Mouse (Mus musculus): ENCODE measurements around the gene Csmd2.
A peak's percentile ranks its signal among the peaks of the same experiment; 100 is the strongest.
"Not testable (repeated sequence)": the region's sequence is repeated elsewhere in the genome, so short reads cannot be mapped to it uniquely, and the experiment has no call there.

Gene Csmd2

GRCm38 (mm10) chr4:128489521-128490100, 502.0 kb downstream of the Csmd2 start:
- no peak for DNase-seq (ENCODE audit: low spot score in 2 of 2)

- DNase-seq (ENCODE audit: low spot score in 2 of 2), result no peak
Observed at GRCm38 (mm10) chr4:128492055-128492454, 504.4 kb downstream of the Csmd2 start.

- no peak for DNase-seq (ENCODE audit: low spot score in 2 of 2)
Observed at GRCm38 (mm10) chr4:128499980-128500379, 512.3 kb downstream of the Csmd2 start.

GRCm38 (mm10) chr4:128506878-128507277, 519.2 kb downstream of the Csmd2 start:
- no peak for DNase-seq (ENCODE audit: low spot score in 2 of 2)

GRCm38 (mm10) chr4:128509885-128510284, 522.2 kb downstream of the Csmd2 start:
- DNase-seq (ENCODE audit: low spot score in 2 of 2), result no peak

- no peak for DNase-seq (ENCODE audit: low spot score in 2 of 2)
Observed at GRCm38 (mm10) chr4:128514496-128514895, 526.8 kb downstream of the Csmd2 start.

- DNase-seq (ENCODE audit: low spot score in 2 of 2), result no peak
Observed at GRCm38 (mm10) chr4:128521276-128521675, 533.6 kb downstream of the Csmd2 start.

GRCm38 (mm10) chr4:128543378-128543777, 555.7 kb downstream of the Csmd2 start:
- DNase-seq (ENCODE audit: low spot score in 2 of 2), result no peak

GRCm38 (mm10) chr4:128543956-128544486, 556.4 kb downstream of the Csmd2 start:
- DNase-seq (ENCODE audit: low spot score in 2 of 2), result not testable (repeated sequence)

- DNase-seq (ENCODE audit: low spot score in 2 of 2), result no peak
Observed at GRCm38 (mm10) chr4:128550756-128551155, 563.1 kb downstream of the Csmd2 start.

GRCm38 (mm10) chr4:128554198-128554597, 566.5 kb downstream of the Csmd2 start:
- DNase-seq (ENCODE audit: low spot score in 2 of 2), result no peak

GRCm38 (mm10) chr4:128560327-128560726, 572.7 kb downstream of the Csmd2 start:
- no peak for DNase-seq (ENCODE audit: low spot score in 2 of 2)

- DNase-seq (ENCODE audit: low spot score in 2 of 2), result no peak
Observed at GRCm38 (mm10) chr4:128575811-128576210, 588.2 kb downstream of the Csmd2 start.

GRCm38 (mm10) chr4:128579182-128579581, 591.5 kb downstream of the Csmd2 start:
- no peak for DNase-seq (ENCODE audit: low spot score in 2 of 2)

- no peak for DNase-seq (ENCODE audit: low spot score in 2 of 2)
Observed at GRCm38 (mm10) chr4:128593286-128593685, 605.6 kb downstream of the Csmd2 start.

- DNase-seq (ENCODE audit: low spot score in 2 of 2), result no peak
Observed at GRCm38 (mm10) chr4:128594062-128594461, 606.4 kb downstream of the Csmd2 start.

- DNase-seq (ENCODE audit: low spot score in 2 of 2), result no peak
Observed at GRCm38 (mm10) chr4:128597801-128598560, 610.3 kb downstream of the Csmd2 start.

GRCm38 (mm10) chr4:128606586-128606985, 618.9 kb downstream of the Csmd2 start:
- no peak for DNase-seq (ENCODE audit: low spot score in 2 of 2)

- DNase-seq (ENCODE audit: low spot score in 2 of 2), result peak in 1 of 2 experiments; percentile 11
Observed at GRCm38 (mm10) chr4:128607661-128608060, 620.0 kb downstream of the Csmd2 start.

- DNase-seq (ENCODE audit: low spot score in 2 of 2), result no peak
Observed at GRCm38 (mm10) chr4:128609276-128609924, 621.7 kb downstream of the Csmd2 start.

- DNase-seq (ENCODE audit: low spot score in 2 of 2), result peak; percentile 95 to 98
Observed at GRCm38 (mm10) chr4:128609925-128610402, 622.3 kb downstream of the Csmd2 start, which contains the start of gene Zscan20. Gene Zscan20 (minus strand): TSS chr4:128610098.

GRCm38 (mm10) chr4:128610706-128611105, 623.0 kb downstream of the Csmd2 start:
- DNase-seq (ENCODE audit: low spot score in 2 of 2), result no peak
